In the genomic region with DNA sequence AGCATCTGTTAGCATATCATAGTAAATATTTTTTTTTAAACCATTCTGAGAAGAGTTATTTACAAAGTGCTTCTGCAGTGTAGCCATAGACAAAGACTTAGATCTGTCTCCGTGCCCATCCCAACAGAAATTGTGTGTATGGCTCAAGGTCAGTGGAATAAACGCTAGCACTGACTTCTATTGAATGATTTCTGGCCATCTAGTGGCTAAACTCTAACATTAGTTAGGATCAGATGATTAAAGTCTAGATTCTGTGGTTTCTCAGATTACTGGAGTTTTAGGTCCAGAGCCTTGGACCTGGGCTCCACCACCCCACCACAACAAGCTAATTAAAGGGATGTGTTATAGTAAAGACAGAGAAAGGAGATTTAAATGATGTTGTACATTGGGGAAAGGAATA, we compare ENCODE assay signal across 19 mouse cellular contexts.
A peak's percentile ranks its signal among the peaks of the same experiment; 100 is the strongest.
DNase-seq lines count a peak whose midpoint lies in the region; ATAC-seq and TF ChIP-seq lines count a peak whose summit lies in the region.
"Had no signal": no experiment of that assay in that cellular context is flagged by ENCODE, and none has a peak within 500 bp of the region (broad histone marks: within the 10 kb centered on the region; RNA-seq: fewer than 3 reads in every experiment).

No protein-coding gene starts in this region.

- peak; percentile 49 for TF ChIP-seq CTCF in heart, adult 2 months (IDR thresholded peaks at IDR 0.05)
- peak; percentile 61 for TF ChIP-seq CTCF in kidney, postnatal 0 days (IDR thresholded peaks at IDR 0.05; ENCODE audit: low read depth)
- peak; percentile 29; the same call in 1 of the 2 replicates for TF ChIP-seq CTCF in lung, postnatal 0 days (IDR thresholded peaks at IDR 0.05)

- no peak overlapping the region for H3K4me3 ChIP-seq in heart, adult 2 months
- H3K4me3 ChIP-seq in kidney, postnatal 0 days (replicated peaks; ENCODE audit: low read depth, low read length) = no peak overlapping the region
- H3K4me3 ChIP-seq in kidney, embryonic 16.5 days (ENCODE audit: low read length) = no peak overlapping the region
- no peak overlapping the region for H3K4me3 ChIP-seq in lung, postnatal 0 days (ENCODE audit: low read depth, low read length)
- H3K4me3 ChIP-seq: embryonic facial prominence, embryonic 13.5 days; forebrain, embryonic 13.5 days; heart, embryonic 10.5 days had no signal

- no peak for ATAC-seq in kidney, postnatal 0 days (replicated peaks; ENCODE audit: low FRiP score, low read depth)
- no peak for ATAC-seq in kidney, embryonic 16.5 days (ENCODE audit: low FRiP score, low TSS enrichment)
- ATAC-seq in lung, postnatal 0 days = no peak
- ATAC-seq in megakaryocyte, adult 5-6 weeks (ENCODE audit: poor library complexity, severe bottlenecking) = no peak
- ATAC-seq: forebrain, embryonic 13.5 days; hindbrain, embryonic 16.5 days had no signal

- H3K27ac ChIP-seq in heart, adult 2 months = no peak overlapping the region
- no peak overlapping the region for H3K27ac ChIP-seq in kidney, postnatal 0 days
- H3K27ac ChIP-seq in kidney, embryonic 16.5 days (ENCODE audit: low read length) = no peak overlapping the region
- H3K27ac ChIP-seq in lung, postnatal 0 days (ENCODE audit: low read length) = no peak overlapping the region
- H3K27ac ChIP-seq: embryonic facial prominence, embryonic 13.5 days; forebrain, embryonic 13.5 days; heart, embryonic 10.5 days had no signal

- no peak overlapping the region for H3K4me2 ChIP-seq in kidney, postnatal 0 days (ENCODE audit: low read length)
- H3K4me2 ChIP-seq in kidney, embryonic 16.5 days (replicated peaks; ENCODE audit: low read depth, low read length) = no peak overlapping the region
- no peak overlapping the region for H3K4me2 ChIP-seq in lung, postnatal 0 days (replicated peaks; ENCODE audit: low read depth, low read length)
- H3K4me2 ChIP-seq: embryonic facial prominence, embryonic 13.5 days; forebrain, embryonic 13.5 days had no signal

- H3K9ac ChIP-seq in heart, adult 2 months (ENCODE audit: low read depth, low read length) = no peak overlapping the region
- H3K9ac ChIP-seq in kidney, postnatal 0 days (ENCODE audit: low read depth, low read length) = no peak overlapping the region
- no peak overlapping the region for H3K9ac ChIP-seq in kidney, embryonic 16.5 days (replicated peaks; ENCODE audit: low read length)
- no peak overlapping the region for H3K9ac ChIP-seq in lung, postnatal 0 days (replicated peaks; ENCODE audit: low read depth)
- H3K9ac ChIP-seq: embryonic facial prominence, embryonic 13.5 days; forebrain, embryonic 13.5 days had no signal

- no peaks in the 10 kb centered on the region for H3K9me3 ChIP-seq in kidney, postnatal 0 days (replicated peaks; ENCODE audit: low read length)
- H3K9me3 ChIP-seq in kidney, embryonic 16.5 days (ENCODE audit: low read length) = no peaks in the 10 kb centered on the region
- no peaks in the 10 kb centered on the region for H3K9me3 ChIP-seq in lung, postnatal 0 days (ENCODE audit: low read length)
- H3K9me3 ChIP-seq: embryonic facial prominence, embryonic 13.5 days; forebrain, embryonic 13.5 days; heart, embryonic 10.5 days had no signal

- DNase-seq in heart, adult 2 months = no peak
- no peak for DNase-seq in heart, postnatal 36 days
- peak; percentile 22 for DNase-seq in kidney, postnatal 0 days (ENCODE audit: low spot score)
- DNase-seq in lung, postnatal 0 days (ENCODE audit: low spot score) = no peak
- no peak for DNase-seq in lung, postnatal 36 days
- DNase-seq in brain, adult 2 months (ENCODE audit: low read depth, low spot score) = peak; percentile 5
- DNase-seq: adrenal gland, adult 8-10 months; adrenal gland, postnatal 36 days; cerebellum, adult 11 months; cerebellum, adult 8-10 months; cerebellum, postnatal 36 days; gastrocnemius, postnatal 36 days; heart, adult 11 months had no signal

- no peaks in the 10 kb centered on the region for H3K79me2 ChIP-seq in heart, adult 2 months (replicated peaks; ENCODE audit: control insufficient read depth, insufficient read depth, low read length)

- intact Hi-C loops in heart, adult 2 months (cut with DNase I) = loop anchor here (2.0 kb wide), 1 partner anchor 232 kb away; no protein-coding TSS in a partner anchor
- intact Hi-C loops in heart, postnatal 36 days (cut with DNase I) = loop anchor here (5.0 kb wide), 1 partner anchor 228 kb away; no protein-coding TSS in a partner anchor

- no peaks in the 10 kb centered on the region for H3K27me3 ChIP-seq in heart, adult 2 months (ENCODE audit: control insufficient read depth, insufficient read depth, low read length)
- H3K27me3 ChIP-seq in kidney, postnatal 0 days (ENCODE audit: insufficient read depth, low read length) = no peaks in the 10 kb centered on the region
- H3K27me3 ChIP-seq in kidney, embryonic 16.5 days (ENCODE audit: insufficient read depth, low read length) = no peaks in the 10 kb centered on the region
- H3K27me3 ChIP-seq in lung, postnatal 0 days (replicated peaks; ENCODE audit: insufficient read depth, low read length) = no peaks in the 10 kb centered on the region
- H3K27me3 ChIP-seq: embryonic facial prominence, embryonic 13.5 days; forebrain, embryonic 13.5 days had no signal

- no peak for TF ChIP-seq POLR2A in heart, adult 2 months (IDR thresholded peaks at IDR 0.05; ENCODE audit: insufficient read depth, low read depth, low read length)

- WGBS in heart, adult 2 months = 45% methylated on average over 2 of the region's 2 CpGs
- 54% methylated on average over 2 of the region's 2 CpGs for WGBS in kidney, postnatal 0 days
- 46% methylated on average over 2 of the region's 2 CpGs for WGBS in kidney, embryonic 16.5 days
- WGBS in lung, postnatal 0 days = 53% methylated on average over 2 of the region's 2 CpGs

- no peaks in the 10 kb centered on the region for H3K4me1 ChIP-seq in heart, adult 2 months (ENCODE audit: control insufficient read depth, insufficient read depth, low read length)
- no peaks in the 10 kb centered on the region for H3K4me1 ChIP-seq in kidney, postnatal 0 days (replicated peaks; ENCODE audit: insufficient read depth, low read length)
- peaks cover 7% of the 10 kb centered on the region for H3K4me1 ChIP-seq in kidney, embryonic 16.5 days (ENCODE audit: insufficient read depth, low read length)
- H3K4me1 ChIP-seq in lung, postnatal 0 days (ENCODE audit: insufficient read depth, low read depth, low read length) = no peaks in the 10 kb centered on the region
- H3K4me1 ChIP-seq: embryonic facial prominence, embryonic 13.5 days; heart, embryonic 10.5 days had no signal

- H3K36me3 ChIP-seq in heart, adult 2 months (ENCODE audit: control insufficient read depth, insufficient read depth, low read length) = no peaks in the 10 kb centered on the region
- H3K36me3 ChIP-seq in kidney, postnatal 0 days (ENCODE audit: insufficient read depth, low read length) = no peaks in the 10 kb centered on the region
- H3K36me3 ChIP-seq in kidney, embryonic 16.5 days (ENCODE audit: insufficient read depth, low read length) = no peaks in the 10 kb centered on the region
- no peaks in the 10 kb centered on the region for H3K36me3 ChIP-seq in lung, postnatal 0 days (ENCODE audit: insufficient read depth, low read length)
- H3K36me3 ChIP-seq: embryonic facial prominence, embryonic 13.5 days; heart, embryonic 10.5 days had no signal

- no peak for TF ChIP-seq EP300 in heart, adult 2 months (IDR thresholded peaks at IDR 0.05; ENCODE audit: insufficient read depth, low read depth, low read length)
- no peak for TF ChIP-seq EP300 in lung, postnatal 0 days (IDR thresholded peaks at IDR 0.05)

Comparison
In these comparisons a context has a peak if more than half of its experiments do, and no peak if none do; other contexts are left out.
1. DNase-seq: peak in kidney, postnatal 0 days (single experiment) and brain, adult 2 months (single experiment); none in heart, adult 2 months (0 of 2), heart, postnatal 36 days (0 of 2), lung, postnatal 0 days (single experiment) and lung, postnatal 36 days (single experiment).
2. Peak in every context shown above with its lines, with median percentiles within 50 percentile points of each other: CTCF ChIP-seq.